Mouse (Mus musculus) kidney, adult 8-10 months (tissue): ENCODE measurements around the gene Rnaset2a.
"Not testable (repeated sequence)": the region's sequence is repeated elsewhere in the genome, so short reads cannot be mapped to it uniquely, and the experiment has no call there.

Experiments used
- DNase-seq, 2 experiments: peaks; one replicate each; pipeline ENCODE4 v3.0.0; 2022

Gene Rnaset2a

GRCm38 (mm10) chr17:8147439-8148316 is at the start of gene Rnaset2a, which contains the start of gene Gm49673:
TSS of gene Rnaset2a (minus strand) at chr17:8148097.
TSS of gene Gm49673 (minus strand) at chr17:8147788.
- DNase-seq, result peak in 1 of 2 experiments; percentile 51

DNA sequence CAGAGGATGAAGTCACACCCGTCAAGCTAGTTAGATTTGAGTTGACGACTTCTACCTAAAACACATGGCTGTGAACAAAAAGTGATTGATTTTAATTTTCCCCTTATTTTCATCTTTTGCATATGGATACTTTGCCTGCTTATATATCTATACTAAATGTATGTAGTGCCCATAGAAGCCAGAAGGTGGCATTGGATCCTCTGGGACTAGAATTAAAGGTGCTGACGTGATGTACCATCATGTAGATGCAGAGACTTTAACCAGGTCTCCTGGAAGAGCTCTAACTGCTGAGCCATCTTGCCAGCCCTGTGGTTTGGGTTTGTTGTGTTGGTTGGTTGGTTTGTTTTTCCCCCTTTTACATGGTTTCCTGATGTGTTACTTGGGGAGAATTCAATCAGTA is 49.8 kb upstream of the Rnaset2a start:
- DNase-seq, result no peak

GRCm38 (mm10) chr17:8195685-8196376 is 47.9 kb upstream of the Rnaset2a start:
- DNase-seq, result no peak

DNA sequence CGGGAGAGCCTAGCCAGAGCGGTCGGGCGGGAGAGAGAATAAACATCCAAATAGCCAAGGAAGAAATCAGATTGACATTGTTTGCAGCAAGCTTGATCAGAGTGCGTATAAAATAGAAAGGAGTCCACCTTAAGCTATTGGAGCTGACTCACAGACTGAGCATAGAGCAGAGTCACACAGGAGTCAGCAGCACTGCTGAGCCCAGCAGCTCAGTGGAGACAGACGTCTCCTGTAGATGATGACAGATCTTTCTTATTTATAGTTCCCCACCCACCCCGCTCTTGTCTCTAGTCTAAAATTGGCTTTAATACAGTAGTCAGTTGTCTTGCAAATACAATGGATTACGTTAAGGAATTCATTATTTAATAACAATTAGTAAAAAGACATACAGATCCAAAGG is 45.8 kb upstream of the Rnaset2a start:
- DNase-seq, result no peak

DNA sequence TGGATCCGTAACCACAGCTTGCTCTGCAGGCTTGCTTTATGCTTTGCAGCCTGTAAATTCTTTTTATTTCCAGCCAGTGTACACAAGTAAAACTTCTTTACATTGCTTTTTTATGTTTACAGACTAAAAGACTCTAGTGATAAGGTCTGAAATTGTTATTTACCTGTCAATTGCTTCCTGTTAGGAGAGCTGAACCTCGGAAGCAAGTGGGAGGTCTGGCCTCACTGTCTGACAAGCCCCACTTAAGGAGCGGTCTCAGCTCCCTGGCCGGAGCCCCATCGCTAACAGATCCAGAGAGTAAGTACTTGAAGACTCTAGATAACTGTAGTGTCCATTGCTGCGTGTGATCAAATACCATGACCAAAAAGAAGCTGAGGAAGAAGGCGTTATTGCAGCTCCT is 36.3 kb upstream of the Rnaset2a start:
- no peak for DNase-seq

GRCm38 (mm10) chr17:8183815-8184214 is 35.9 kb upstream of the Rnaset2a start:
- no peak for DNase-seq

- DNase-seq, result no peak
Observed at GRCm38 (mm10) chr17:8177090-8177489, 29.2 kb upstream of the Rnaset2a start.

DNA sequence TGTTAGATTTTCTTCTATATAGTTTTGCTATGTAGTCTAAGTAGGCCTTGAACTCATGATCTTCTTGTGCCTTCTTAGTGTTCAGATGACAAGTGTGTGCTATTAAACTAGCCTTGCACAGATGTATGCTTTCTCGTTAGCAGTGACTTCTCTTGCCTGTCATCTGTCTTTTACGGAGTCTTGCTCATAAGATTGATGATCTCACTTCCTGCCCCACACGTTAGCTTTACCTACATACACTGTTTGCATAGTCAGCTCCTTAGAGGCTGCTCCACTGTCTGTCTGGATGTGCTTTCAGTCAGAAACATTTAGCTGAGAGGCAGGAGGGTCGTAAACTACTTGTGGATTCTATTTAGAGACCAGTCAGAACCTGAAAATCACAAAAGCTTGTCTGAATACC is 23.2 kb upstream of the Rnaset2a start:
- no peak for DNase-seq

GRCm38 (mm10) chr17:8170331-8170730 is 22.4 kb upstream of the Rnaset2a start:
- no peak for DNase-seq

GRCm38 (mm10) chr17:8167436-8167835 is 19.5 kb upstream of the Rnaset2a start:
- DNase-seq, result peak in 1 of 2 experiments; percentile 30

DNA sequence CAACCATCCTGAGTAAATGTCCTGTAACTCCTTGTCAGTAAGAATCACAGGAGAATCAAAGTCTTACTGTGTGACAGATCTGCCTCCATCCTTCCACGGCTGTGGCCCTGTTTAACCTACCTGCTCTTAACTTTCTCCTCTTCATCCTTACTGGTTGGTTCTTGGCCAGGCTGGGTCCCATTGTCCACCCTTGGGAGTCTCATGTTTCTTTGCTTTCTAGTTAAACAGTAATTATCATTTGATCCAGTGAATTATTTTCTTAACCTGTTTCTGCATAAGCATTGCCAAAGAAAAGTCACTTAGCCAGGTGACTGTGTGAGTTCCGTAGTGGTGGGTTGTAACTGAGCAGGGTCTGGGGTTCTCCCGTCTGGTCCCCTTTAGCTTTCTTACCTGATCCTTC is 18.6 kb upstream of the Rnaset2a start:
- DNase-seq, result peak; percentile 29 to 48

- DNase-seq, result peak in 1 of 2 experiments; percentile 21
Observed at GRCm38 (mm10) chr17:8165977-8166376, 18.1 kb upstream of the Rnaset2a start.

DNA sequence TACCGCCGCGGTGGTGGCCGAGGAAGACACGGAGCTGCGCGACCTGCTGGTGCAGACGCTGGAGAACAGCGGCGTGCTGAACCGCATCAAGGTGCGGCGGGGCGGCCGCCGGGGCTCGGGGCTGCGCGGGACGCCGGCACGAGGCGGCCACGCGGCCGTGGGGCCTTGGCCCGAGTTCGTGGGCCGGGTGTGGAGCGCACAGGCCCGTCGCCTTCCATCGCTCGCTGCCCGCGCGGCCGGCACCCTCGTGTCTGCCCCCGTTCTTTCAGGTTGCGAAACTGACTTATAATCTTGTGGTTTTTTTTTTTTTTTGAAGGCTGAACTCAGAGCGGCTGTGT is 17.7 kb upstream of the Rnaset2a start:
- DNase-seq, result peak in 1 of 2 experiments; percentile 18

GRCm38 (mm10) chr17:8164701-8165607 is 17.1 kb upstream of the Rnaset2a start, which contains the start of gene Fgfr1op:
TSS of gene Fgfr1op (plus strand) at chr17:8165501.
- DNase-seq, result peak; percentile 69 to 71

GRCm38 (mm10) chr17:8160969-8161368 is 13.1 kb upstream of the Rnaset2a start:
- DNase-seq, result peak in 1 of 2 experiments; percentile 63

GRCm38 (mm10) chr17:8158627-8159026 is 10.7 kb upstream of the Rnaset2a start:
- DNase-seq, result not testable (repeated sequence)

GRCm38 (mm10) chr17:8155982-8156381 is 8.1 kb upstream of the Rnaset2a start:
- not testable (repeated sequence) for DNase-seq

- DNase-seq, result peak in 1 of 2 experiments; percentile 47
Observed at GRCm38 (mm10) chr17:8155010-8155409, 7.1 kb upstream of the Rnaset2a start.

- DNase-seq, result not testable (repeated sequence)
Observed at GRCm38 (mm10) chr17:8146931-8147330, 966 bp downstream of the Rnaset2a start.

GRCm38 (mm10) chr17:8143802-8144673 is 3.9 kb downstream of the Rnaset2a start:
- DNase-seq, result peak; percentile 60 to 81

GRCm38 (mm10) chr17:8140210-8140609 is 7.7 kb downstream of the Rnaset2a start:
- not testable (repeated sequence) for DNase-seq

DNA sequence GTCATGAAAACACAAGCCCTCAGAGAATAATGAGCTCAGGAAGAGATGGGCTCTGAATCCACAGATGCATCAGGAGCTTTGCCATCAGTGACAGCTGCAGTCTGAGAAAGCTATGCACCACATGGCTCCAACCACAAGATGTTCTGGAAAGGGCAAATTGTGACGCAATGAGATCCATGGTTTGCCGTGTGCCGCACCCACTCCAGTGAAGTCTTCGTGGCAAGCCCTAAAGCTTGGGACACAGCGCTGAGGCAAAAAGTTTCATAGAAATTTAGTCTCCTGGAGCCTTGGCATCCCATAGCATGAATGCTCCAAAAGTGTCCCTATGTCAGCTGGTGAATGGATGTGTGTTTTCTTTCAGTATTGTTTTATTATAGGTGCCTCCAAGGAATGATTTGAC is 9.8 kb downstream of the Rnaset2a start:
- DNase-seq, result not testable (repeated sequence)
